Mouse (Mus musculus): ENCODE data around the gene Usp39. TPM values are rescaled to one million over a fixed set of nuclear protein-coding genes. Genes with fewer than 3 reads are reported as not detected.
A peak's percentile ranks its signal among the peaks of the same experiment; 100 is the strongest.

The Usp39 gene
- polyA plus RNA-seq, 1 experiment: not detected

GRCm38 (mm10) chr6:72347166-72347941 is 2.4 kb upstream of the Usp39 start, which contains the start of gene 0610030E20Rik:
Gene 0610030E20Rik (plus strand): TSS chr6:72347317.
- Histone ChIP-seq H3K27ac (ENCODE audit: insufficient read depth, low read depth, low read length) (peak within 1 kb of the TSS; percentile 60), H3K4me1 (ENCODE audit: control insufficient read depth, insufficient read depth, low read length) (peaks cover 7% of the 10 kb centered on the region), H3K4me3 (ENCODE audit: insufficient read depth, low read depth, low read length) (peak within 1 kb of the TSS; percentile 92)
- under 1% methylated on average over 72 of the region's 72 CpGs for WGBS
- TF ChIP-seq POLR2A (IDR thresholded peaks at IDR 0.05; ENCODE audit: insufficient read depth, low read depth, low read length): peak; percentile 41; the same call in 1 of the 2 replicates
- no peak for TF ChIP-seq CTCF (IDR thresholded peaks at IDR 0.05; ENCODE audit: insufficient read depth, low read depth, low read length)

GRCm38 (mm10) chr6:72346261-72346660 is 1.3 kb upstream of the Usp39 start:
- TF ChIP-seq CTCF (IDR thresholded peaks at IDR 0.05; ENCODE audit: insufficient read depth, low read depth, low read length) (no peak), POLR2A (IDR thresholded peaks at IDR 0.05; ENCODE audit: insufficient read depth, low read depth, low read length) (no peak)
- H3K27ac ChIP-seq (ENCODE audit: insufficient read depth, low read depth, low read length): no peak overlapping the region
- H3K4me1 ChIP-seq (ENCODE audit: control insufficient read depth, insufficient read depth, low read length): peaks cover 7% of the 10 kb centered on the region
- WGBS: 80% methylated on average over 4 of the region's 4 CpGs
- H3K4me3 ChIP-seq (ENCODE audit: insufficient read depth, low read depth, low read length): no peak overlapping the region

GRCm38 (mm10) chr6:72345633-72346032 is 649 bp upstream of the Usp39 start:
- TF ChIP-seq POLR2A (IDR thresholded peaks at IDR 0.05; ENCODE audit: insufficient read depth, low read depth, low read length): no peak
- no peak for TF ChIP-seq CTCF (IDR thresholded peaks at IDR 0.05; ENCODE audit: insufficient read depth, low read depth, low read length)
- no peak overlapping the region for H3K27ac ChIP-seq (ENCODE audit: insufficient read depth, low read depth, low read length)
- WGBS: 42% methylated on average over 6 of the region's 6 CpGs
- no peak overlapping the region for H3K4me3 ChIP-seq (ENCODE audit: insufficient read depth, low read depth, low read length)
- H3K4me1 ChIP-seq (ENCODE audit: control insufficient read depth, insufficient read depth, low read length): peaks cover 7% of the 10 kb centered on the region

GRCm38 (mm10) chr6:72344396-72345073 is 449 bp downstream of the Usp39 start:
- TF ChIP-seq POLR2A (IDR thresholded peaks at IDR 0.05; ENCODE audit: insufficient read depth, low read depth, low read length): no peak
- no peak for TF ChIP-seq CTCF (IDR thresholded peaks at IDR 0.05; ENCODE audit: insufficient read depth, low read depth, low read length)
- Histone ChIP-seq H3K4me1 (ENCODE audit: control insufficient read depth, insufficient read depth, low read length) (peaks cover 7% of the 10 kb centered on the region), H3K4me3 (ENCODE audit: insufficient read depth, low read depth, low read length) (peak overlapping the region; percentile 92), H3K27ac (ENCODE audit: insufficient read depth, low read depth, low read length) (no peak overlapping the region)
- under 1% methylated on average over 42 of the region's 42 CpGs for WGBS

GRCm38 (mm10) chr6:72340481-72340880 is 4.5 kb downstream of the Usp39 start:
- H3K4me3 ChIP-seq (ENCODE audit: insufficient read depth, low read depth, low read length): no peak overlapping the region
- H3K4me1 ChIP-seq (ENCODE audit: control insufficient read depth, insufficient read depth, low read length): no peaks in the 10 kb centered on the region
- no peak for TF ChIP-seq POLR2A (IDR thresholded peaks at IDR 0.05; ENCODE audit: insufficient read depth, low read depth, low read length)
- no peak for TF ChIP-seq CTCF (IDR thresholded peaks at IDR 0.05; ENCODE audit: insufficient read depth, low read depth, low read length)
- no peak overlapping the region for H3K27ac ChIP-seq (ENCODE audit: insufficient read depth, low read depth, low read length)
- 66% methylated on average over 2 of the region's 2 CpGs for WGBS

GRCm38 (mm10) chr6:72333111-72333510 is 11.9 kb downstream of the Usp39 start:
- 79% methylated on average over 5 of the region's 5 CpGs for WGBS
- Histone ChIP-seq H3K4me3 (ENCODE audit: insufficient read depth, low read depth, low read length) (no peak overlapping the region), H3K4me1 (ENCODE audit: control insufficient read depth, insufficient read depth, low read length) (no peaks in the 10 kb centered on the region), H3K27ac (ENCODE audit: insufficient read depth, low read depth, low read length) (no peak overlapping the region)
- TF ChIP-seq POLR2A (IDR thresholded peaks at IDR 0.05; ENCODE audit: insufficient read depth, low read depth, low read length): no peak
- no peak for TF ChIP-seq CTCF (IDR thresholded peaks at IDR 0.05; ENCODE audit: insufficient read depth, low read depth, low read length)

GRCm38 (mm10) chr6:72330133-72330532 is 14.9 kb downstream of the Usp39 start:
- H3K4me1 ChIP-seq (ENCODE audit: control insufficient read depth, insufficient read depth, low read length): no peaks in the 10 kb centered on the region
- no peak overlapping the region for H3K27ac ChIP-seq (ENCODE audit: insufficient read depth, low read depth, low read length)
- WGBS: 89% methylated on average over 4 of the region's 4 CpGs
- TF ChIP-seq POLR2A (IDR thresholded peaks at IDR 0.05; ENCODE audit: insufficient read depth, low read depth, low read length) (no peak), CTCF (IDR thresholded peaks at IDR 0.05; ENCODE audit: insufficient read depth, low read depth, low read length) (no peak)
- H3K4me3 ChIP-seq (ENCODE audit: insufficient read depth, low read depth, low read length): no peak overlapping the region

- no peak overlapping the region for H3K4me3 ChIP-seq (ENCODE audit: insufficient read depth, low read depth, low read length)
- no peak for TF ChIP-seq POLR2A (IDR thresholded peaks at IDR 0.05; ENCODE audit: insufficient read depth, low read depth, low read length)
- TF ChIP-seq CTCF (IDR thresholded peaks at IDR 0.05; ENCODE audit: insufficient read depth, low read depth, low read length): no peak
- no peaks in the 10 kb centered on the region for H3K4me1 ChIP-seq (ENCODE audit: control insufficient read depth, insufficient read depth, low read length)
- H3K27ac ChIP-seq (ENCODE audit: insufficient read depth, low read depth, low read length): no peak overlapping the region
- 93% methylated on average over 5 of the region's 5 CpGs for WGBS
Observed at GRCm38 (mm10) chr6:72329019-72329418, 16.0 kb downstream of the Usp39 start.

- H3K4me1 ChIP-seq (ENCODE audit: control insufficient read depth, insufficient read depth, low read length): no peaks in the 10 kb centered on the region
- TF ChIP-seq POLR2A (IDR thresholded peaks at IDR 0.05; ENCODE audit: insufficient read depth, low read depth, low read length) (no peak), CTCF (IDR thresholded peaks at IDR 0.05; ENCODE audit: insufficient read depth, low read depth, low read length) (no peak)
- 70% methylated on average over 6 of the region's 6 CpGs for WGBS
- H3K27ac ChIP-seq (ENCODE audit: insufficient read depth, low read depth, low read length): no peak overlapping the region
- no peak overlapping the region for H3K4me3 ChIP-seq (ENCODE audit: insufficient read depth, low read depth, low read length)
Observed at GRCm38 (mm10) chr6:72326274-72326673, 18.7 kb downstream of the Usp39 start.

All from olfactory bulb, adult 2 months (tissue).